Mouse (Mus musculus) 3134 (cell line): ENCODE measurements around the gene Catsper4.

Experiments used
- DNase-seq: peaks from one replicate; pipeline ENCODE4 v3.0.0-alpha.2; 2011; ENCODE audit warnings: low spot score; ENCODE audit not compliant: insufficient read length; ENCODE audit errors: extremely low read depth

The Catsper4 gene

DNA sequence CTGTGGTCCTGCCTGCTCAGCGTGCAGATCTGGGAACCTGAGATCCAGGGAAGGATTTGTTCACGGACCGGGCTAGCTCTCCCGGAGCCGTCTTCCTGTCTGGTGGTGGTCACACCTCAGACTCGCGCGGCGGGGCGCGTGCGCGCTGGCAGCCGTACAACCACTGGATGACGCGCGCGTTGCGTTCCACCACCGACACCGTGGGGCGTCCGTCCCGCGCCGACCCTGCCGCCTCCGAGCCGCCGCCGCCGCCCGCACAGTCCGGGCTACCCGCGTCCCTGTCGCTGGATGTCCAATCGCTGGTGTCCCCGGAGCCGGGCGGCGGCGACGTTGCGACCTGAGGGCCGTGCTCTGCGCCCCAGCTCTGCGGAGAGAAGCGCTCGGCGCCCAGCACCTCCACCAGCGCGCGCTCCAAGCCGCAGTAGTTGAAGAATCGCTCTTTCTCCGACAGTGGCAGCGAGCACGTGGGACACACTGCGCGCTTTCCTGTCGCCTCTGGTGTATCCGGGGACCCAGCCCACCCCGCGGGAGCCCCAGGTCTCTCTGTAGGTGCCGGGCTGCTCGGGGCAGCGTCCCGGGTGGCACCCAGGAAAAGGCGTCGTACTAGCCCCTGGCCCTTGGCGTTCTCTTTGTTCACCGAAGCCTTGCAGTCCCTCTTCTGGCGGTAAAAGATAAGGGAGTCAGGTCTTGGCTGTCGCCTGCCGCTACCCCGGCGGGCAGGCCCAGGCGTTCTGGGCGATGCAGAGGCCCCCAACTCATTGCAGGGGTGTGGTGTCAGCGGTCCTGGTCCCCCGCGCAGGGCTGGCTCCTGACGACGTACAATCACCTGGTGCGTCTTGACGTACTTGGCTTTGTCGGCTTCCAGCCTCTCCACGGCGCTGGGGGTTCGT, 24.3 kb upstream of the Catsper4 start:
- DNase-seq: no peak

DNA sequence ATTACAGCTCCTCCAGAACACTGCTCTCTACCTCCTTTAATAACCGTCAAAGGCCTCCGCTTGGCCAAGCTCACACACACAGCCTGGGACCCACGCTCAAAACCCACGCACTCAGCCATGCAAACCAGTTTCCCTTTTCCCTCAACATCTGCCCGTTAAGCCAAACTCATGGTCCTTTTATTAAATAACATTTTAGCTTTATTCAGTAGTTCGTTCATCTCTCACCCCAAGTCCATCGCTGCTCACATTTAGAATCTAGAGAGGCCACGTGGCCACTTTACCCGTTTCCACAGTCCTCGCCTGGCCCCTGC, 23.7 kb upstream of the Catsper4 start:
- no peak for DNase-seq

DNA sequence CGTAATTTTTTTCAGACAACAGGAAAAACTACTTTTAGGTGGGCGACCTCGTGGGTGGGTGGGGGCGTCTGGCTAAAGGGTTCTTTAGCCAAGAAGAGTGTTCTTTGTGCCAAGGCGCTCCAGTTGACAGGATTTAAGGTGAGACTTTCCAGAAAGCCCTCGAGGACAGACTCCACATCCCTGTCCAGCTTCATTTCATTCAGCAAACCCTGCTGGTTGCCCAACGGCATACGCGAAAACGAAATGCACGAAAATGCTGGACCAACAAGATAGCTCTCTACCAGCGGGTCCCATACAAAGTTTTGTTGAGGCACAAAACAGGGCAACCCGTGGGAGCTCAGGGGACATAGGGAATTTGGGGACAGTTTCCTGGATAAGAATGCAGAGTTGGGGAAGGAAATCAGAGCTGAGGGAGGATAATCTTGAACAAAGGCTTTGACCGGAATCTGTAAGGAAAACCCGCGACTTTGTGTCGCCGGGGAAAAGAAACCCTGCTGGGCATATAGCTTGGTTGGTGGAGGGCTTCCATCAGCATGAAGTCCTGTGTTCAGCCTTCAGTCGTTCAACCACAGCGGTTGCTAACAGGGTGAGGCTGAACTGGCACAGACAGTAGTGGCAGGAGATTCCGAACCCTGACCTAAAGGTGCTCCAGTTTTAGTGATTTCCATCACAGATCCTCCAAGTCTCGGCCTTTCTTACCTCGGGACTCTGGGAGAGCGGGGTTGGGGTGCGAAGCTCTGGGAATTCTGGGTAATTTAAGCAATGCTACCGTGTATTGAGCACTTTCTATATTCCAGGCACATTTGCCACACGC, 23.1 kb upstream of the Catsper4 start:
- no peak for DNase-seq

DNA sequence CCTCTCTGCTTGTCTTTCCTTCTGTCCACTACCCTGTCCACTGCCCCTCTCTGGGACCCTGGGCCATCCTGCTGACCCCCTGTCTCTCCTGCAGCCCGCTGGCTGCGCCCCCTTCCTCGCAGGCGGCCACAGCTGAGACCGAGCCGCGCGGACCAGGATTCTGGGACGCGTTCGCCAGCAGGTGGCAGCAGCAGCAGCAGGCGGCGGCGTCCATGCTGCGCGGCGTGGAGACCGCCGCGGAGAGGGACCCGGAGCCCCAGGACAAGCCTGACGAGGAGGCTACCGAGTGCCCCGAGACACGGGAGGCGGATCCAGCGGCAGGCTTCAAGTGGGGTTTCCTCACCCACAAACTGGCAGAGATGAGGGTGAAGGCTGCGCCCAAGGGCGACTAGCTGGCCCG, 22.5 kb upstream of the Catsper4 start:
- DNase-seq: peak; percentile 49

DNA sequence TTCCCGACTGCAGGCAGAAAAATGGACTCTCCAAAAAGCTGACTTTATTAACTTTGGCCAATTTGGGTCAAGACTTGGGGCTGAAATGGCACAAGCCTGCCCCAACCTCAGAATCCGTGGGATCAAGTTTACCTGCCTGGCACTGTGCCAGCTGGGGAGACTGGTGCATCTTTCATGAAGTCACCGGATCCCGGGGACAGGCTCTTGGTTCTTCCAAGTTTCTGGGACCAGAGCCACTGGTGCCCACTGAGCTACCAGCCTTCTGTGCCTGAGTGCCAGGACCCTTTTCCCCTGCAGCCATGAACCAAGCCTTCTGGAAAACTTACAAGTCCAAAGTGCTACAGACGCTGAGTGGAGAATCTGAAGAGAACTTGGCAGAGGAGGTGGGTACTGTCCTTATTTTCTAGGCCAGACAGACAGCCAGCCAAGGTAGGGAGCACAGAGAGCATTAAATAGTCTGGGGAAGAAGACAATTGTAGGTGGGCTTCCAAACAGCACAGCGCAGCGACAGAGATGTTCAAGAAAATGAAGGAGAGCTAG, 19.6 kb upstream of the Catsper4 start, which contains the start of gene Gm30191:
Gene Gm30191 (plus strand): TSS at position 217 of the 540 bp plus-strand sequence.
- no peak for DNase-seq

DNA sequence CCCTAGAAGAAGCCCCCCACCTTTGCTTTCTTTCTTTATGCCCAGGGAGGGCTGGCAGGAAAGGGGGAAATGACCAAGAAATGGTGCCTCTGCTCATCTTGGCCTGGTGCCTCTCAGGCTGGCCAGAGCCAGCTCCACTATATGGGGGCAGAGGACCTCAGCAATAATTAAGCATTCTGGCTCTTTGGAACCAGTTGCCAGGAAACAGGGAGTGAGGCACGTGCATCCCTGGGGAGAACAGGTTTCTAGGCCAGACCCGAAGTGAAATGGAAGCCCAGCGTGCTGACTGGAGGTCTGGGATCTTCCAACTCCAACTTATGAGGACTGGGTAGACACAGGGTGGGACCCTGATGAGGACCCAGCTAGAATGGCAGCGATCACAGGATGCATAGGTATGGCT, 19.1 kb upstream of the Catsper4 start:
- no peak for DNase-seq

DNA sequence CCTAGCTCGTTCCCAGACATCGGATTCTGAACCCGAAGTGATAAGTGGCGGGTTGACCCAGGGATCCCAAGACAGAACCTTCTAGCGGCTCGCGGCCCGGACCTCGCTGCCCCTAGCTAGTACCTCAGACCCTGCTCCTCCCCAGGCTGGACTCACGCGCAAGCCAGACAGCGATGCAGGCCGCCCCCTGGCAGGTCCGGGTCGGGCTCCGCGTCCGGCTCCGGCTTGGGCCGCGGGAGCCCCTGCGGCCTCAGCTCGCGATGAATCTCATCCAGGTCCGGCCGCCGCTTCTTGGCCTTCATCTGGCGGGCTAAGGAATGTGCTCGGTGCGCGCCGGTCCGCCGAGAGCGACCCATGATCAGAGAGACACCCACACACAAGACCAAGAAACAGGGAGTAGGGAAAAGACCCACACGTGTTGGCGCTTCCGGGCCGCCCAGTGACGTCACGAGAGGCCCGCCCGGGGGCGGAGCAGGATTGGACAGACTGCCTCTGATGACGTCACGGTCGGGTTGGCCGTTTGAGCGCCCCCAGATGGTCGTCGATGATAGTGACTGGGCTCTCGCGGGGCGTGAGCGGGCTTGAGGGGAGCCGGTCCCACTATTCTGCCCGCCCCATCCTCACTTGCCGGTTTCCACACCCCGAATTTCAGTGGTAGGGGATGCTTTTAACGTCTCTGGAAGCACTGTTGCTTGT, 18.1 kb upstream of the Catsper4 start, which contains the start of gene Zfp593:
Gene Zfp593 (minus strand): TSS at position 445 of the 696 bp plus-strand sequence.
- peak; percentile 90 for DNase-seq

DNA sequence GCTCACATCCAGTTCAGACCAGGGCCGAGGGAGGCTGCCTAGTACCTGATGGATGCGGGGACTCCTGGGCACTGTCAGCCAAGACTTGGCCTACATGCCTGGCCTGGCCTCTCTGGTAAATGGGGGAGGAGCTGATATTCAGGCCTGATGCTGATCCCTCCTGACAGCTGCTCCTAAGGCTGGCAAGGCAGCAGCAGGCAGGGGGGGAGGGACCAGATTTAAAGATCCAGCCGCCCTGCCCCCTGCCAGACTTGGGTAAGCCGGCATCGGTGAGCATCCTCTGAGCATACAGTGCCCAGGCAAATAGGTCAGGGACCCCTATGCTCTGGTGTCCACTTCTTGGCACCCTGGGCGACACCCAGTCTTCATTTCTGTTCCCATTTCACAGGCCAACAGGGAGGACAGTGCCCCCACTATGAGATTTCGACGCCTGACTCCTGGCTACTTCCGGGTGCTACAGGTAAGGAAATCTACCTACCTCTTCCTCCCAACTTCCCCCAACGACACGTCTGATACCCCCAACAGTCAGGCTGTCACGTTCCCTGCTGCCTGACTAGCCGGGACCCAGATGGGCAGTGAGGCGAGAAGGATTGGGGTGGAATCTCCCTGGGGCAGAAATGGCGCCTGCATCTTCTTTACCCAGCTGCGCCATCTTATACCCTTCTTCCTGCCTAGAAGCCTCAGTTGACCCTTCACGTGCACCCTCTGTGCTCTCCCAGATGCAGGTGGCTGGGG, 16.5 kb upstream of the Catsper4 start, which contains the start of gene E130218I03Rik:
Gene E130218I03Rik (plus strand): TSS at position 147 of the 735 bp plus-strand sequence.
- no peak for DNase-seq

DNA sequence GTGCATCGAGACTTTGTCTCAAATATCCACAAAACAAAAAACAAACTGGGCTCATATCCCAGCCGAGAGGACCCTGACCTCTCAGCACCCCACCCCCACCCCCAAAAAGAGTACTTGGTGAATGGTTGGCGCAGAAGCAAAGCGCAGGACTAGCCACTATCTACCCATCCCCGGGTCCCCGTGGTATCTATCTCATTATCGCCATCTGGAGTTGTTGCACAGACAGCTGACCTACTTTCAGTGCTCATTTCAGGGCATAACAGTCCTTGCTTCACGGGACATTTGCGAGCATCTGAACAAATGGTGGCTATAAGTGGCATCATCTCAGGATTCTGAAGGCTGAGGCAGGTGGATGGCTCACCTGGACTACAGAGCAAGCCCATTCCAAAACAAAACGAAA, 11.5 kb upstream of the Catsper4 start:
- no peak for DNase-seq

DNA sequence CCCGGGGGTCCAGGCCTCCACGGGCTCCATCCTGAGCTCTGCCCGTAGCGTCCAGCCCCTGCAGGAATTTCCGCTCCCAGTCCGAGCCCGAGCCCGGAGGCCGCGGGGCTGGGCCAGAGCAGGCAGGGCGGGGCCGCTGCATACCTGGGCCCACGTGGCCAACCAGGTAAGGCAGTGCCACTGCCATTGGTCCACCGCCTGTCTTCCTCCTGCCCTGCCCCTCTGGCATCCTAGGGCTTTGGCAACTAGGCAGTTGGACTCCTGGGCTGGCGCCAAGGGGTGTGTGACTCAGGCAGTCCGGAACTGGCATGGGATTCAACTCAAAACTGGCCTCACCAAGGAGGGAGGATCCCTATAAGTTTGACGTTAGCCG, 11.1 kb upstream of the Catsper4 start, which contains the start of gene Cnksr1:
Gene Cnksr1 (minus strand): TSS at position 121 of the 373 bp plus-strand sequence.
- DNase-seq: peak; percentile 72

DNA sequence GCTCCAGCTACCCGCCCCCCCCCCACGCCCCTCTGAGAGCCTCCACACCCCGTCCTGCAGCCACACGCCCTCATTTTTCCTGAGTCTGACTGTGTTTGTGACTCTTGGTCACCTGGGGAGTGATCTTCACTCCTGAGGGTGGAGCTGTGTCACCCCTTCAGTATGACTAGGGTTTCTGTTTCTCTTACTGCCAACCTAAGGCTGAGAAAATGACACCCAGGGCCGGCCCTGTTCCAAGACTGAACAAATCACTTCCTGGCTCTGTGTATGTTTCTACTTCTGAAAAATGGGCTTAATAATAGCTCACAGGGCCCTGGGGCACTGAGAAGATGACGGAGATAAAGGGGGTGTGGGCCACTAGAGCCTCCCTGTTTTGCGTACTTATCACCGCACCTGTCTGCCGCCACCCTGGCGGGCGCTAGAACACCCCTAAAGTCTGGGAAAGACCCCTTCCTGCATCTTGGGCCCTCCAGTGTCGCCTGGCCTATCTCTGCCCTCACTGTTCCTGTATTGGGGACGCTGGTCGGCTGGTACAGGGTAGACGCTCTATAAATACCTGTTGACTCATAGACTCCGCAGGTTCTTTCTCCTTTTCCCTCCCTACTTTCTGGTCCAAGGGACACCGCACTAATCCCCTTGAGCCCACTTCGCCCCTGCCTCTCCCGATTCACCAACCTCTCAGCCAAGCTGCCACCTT, 10.5 kb upstream of the Catsper4 start:
- DNase-seq: no peak

DNA sequence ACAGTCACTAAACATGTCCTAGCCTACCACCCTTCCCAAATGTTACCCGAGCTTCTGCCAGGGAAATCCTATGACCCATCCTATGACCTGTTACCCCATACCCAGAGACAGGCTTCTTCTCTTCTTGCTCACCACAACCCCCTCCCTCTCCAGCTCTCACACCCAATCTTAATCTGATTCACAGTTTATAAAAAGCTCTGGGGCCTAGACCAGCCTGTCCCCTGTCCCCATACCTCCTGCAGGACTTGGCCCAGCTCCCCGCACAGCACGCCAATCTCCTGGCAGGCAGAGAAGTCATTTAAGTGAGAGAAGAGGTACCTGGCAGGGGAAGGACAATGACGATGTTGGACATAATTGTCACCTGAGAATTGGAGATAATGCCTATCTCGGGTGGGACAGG, 7.7 kb upstream of the Catsper4 start:
- no peak for DNase-seq

DNA sequence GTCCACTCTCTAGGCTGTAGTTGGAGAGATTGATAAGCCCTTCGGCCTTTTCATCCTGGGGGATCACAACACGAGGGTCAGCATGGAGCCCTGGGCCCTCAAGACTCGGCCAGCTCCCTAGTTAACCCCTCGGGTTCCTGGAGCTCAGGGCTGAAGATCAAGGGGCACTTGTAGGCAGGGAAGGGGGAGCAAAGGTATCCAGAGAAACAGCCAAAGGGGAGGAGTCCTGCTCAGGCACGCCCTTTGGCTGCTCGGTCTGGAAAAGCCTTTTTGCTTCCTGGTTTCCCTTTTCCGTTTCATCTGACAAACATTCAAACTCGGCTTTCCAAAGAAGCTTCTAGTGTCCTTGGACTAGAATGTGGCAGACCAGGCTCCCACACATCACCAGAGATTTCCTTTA, 3.2 kb upstream of the Catsper4 start:
- DNase-seq: no peak

DNA sequence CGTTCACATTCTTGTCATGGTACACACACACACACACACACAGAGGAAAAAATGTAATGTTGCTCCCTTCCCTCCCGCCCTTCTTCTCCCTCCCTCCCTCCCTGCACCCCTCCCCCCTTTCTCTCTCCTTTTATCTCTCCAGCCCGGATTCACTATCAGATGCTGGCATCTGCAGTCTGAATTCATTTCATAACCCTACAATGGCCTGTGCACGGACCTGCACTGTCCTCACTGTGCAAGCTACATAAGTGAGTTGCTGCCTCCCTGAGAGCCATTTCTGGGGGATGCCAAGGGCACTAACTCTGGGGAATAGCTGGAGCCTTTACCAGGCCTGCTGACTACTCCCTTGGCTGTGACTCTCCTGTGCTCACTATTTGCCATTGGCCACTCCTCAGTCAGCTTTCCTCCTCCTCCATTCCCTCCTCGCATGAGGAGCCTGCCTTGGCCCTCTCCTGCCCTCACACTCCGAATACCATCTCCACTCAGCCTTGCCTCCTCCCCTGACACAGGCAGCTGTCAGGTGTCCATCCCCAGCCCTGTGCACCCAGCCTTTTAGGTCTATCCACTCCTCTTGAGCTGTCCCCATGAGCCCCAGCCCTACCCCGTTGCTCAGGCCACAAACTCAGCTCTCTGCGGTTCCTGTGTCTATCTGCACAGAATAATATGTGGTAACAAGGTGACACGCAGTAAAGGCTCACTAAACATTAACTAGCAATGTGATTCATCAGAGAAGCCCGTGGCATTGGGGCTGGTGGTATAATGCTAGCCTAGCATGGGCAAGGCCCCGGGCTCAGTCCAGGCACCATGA, 4.2 kb downstream of the Catsper4 start:
- peak; percentile 23 for DNase-seq

DNA sequence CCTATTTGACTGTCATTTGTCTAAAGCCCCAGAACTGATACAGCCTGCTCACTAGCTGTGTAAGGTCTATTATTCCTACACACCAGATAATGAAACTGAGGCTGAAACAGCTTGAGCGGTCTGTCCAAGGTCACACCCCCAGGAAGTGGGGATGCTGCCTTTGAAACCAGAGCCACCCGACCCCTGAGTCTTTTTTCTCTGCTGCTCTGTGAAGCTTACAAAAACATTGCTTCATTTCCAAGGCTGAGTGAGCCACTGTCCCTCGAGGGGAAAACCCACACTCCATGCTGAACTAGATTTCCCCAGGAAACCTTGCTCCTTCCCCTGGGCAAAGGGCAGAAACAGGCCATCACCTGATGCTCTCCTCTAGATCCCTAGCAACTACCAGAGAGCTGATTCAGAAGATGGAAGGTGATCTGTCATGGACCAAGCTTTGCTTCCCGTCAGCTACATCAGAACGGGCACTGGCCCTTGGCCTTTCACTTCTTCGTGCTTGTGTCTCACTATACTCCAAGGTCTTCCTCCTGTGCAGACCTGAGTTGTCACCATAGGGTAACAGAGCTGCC, 20.6 kb downstream of the Catsper4 start:
- no peak for DNase-seq

DNA sequence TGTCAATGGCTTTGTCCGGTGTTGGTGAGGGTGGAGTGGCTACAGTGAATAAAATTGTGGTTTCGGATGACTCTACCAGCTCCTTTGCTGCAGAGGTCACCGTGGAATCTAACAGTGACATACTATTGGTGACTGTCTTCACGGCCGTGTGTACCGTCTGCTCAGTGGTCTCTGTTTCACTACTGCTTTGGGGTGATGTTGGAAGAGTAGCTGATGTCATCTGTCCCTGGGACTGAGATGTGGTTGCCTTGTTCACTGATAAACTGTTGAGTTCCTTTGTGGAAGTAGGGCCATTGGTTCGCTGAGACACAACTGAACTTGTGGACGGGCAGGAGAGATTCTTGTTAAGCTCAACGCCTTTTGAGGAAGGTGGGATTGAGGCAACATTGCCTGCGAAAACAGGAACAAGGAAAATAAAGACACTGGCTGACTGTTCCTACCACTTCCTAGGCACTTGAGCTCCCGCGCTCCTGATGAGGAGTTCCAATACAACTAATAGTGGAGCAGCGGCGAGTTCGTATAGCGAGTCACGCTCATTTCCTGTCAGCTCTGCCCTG, 23.8 kb downstream of the Catsper4 start:
- no peak for DNase-seq

DNA sequence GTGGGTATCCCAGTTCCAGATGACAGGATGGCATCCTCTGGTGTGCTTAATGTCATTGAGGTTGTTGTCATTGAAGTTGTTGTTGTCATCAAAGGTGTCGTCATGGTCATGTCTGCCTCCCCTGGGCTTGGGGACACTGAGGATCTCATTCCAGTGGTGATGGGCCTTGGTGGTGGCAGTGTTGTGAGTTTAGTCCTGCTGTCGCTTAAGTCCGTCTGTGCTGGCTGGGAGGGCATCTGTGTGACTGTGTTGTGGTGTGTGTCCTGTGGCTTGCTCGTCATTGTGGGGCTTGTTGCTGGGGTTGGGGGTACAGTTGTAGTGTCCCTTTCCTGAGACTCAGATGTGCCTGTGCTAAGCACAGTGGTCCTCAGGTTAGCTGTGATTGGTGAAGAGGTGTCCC, 24.3 kb downstream of the Catsper4 start, which contains the start of gene Gm7534:
Gene Gm7534 (minus strand): TSS at position 101 of the 400 bp plus-strand sequence.
- no peak for DNase-seq

DNA sequence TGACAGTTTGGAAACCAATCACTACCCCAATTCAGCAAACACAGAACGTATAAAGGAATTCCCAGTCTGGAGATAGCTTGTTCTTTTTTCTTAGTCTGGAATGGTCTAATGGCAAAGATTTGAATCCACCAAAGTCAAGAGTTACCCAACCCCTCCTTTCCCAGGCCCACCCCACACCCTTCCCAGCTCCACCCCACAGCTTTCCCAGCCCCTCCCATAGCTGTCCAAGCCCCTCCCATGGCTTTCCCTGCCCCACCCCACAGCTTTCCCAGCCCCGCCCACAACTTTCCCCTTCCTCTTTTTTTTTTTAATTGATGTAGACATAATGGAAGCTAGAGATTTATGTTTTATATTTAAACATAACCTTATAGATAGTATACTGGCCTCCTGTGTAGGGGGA, 27.8 kb downstream of the Catsper4 start:
- no peak for DNase-seq
